Mouse (Mus musculus) heart, adult 2 months (tissue): ENCODE data around the gene Cenpq. TPM values are rescaled to one million over a fixed set of nuclear protein-coding genes. Genes with fewer than 3 reads are reported as not detected.
A peak's percentile ranks its signal among the peaks of the same experiment; 100 is the strongest.

ENCODE experiments used
- DNase-seq, 2 experiments: peaks; one replicate each; pipeline ENCODE4 v3.0.0; 2021
- H3K27ac ChIP-seq: fragments of 200-600 bp; 2 replicates; pipeline ENCODE4 v1.8.1; 2022
- H3K27me3 ChIP-seq: fragments of 200-500 bp; 2 replicates; pipeline ENCODE4 v1.6.1; 2012; ENCODE audit warnings: mild to moderate bottlenecking, low read length, inconsistent platforms, mixed read lengths; ENCODE audit not compliant: control insufficient read depth, insufficient read depth
- H3K36me3 ChIP-seq: fragments of 200-500 bp; 2 replicates; pipeline ENCODE4 v1.6.1; 2012; ENCODE audit warnings: low read length, inconsistent platforms; ENCODE audit not compliant: control insufficient read depth, insufficient read depth
- H3K4me1 ChIP-seq: fragments of 200-500 bp; 2 replicates; pipeline ENCODE4 v1.6.1; 2011; ENCODE audit warnings: low read length; ENCODE audit not compliant: control insufficient read depth, insufficient read depth
- H3K4me3 ChIP-seq: fragments of 200-600 bp; 2 replicates; pipeline ENCODE4 v1.8.1; 2022
- H3K79me2 ChIP-seq: fragments of 200-500 bp; replicated peaks from 2 replicates; pipeline ENCODE4 v1.6.1; 2012; ENCODE audit warnings: mild to moderate bottlenecking, inconsistent platforms, low read length, moderate library complexity, mixed read lengths; ENCODE audit not compliant: control insufficient read depth, insufficient read depth
- H3K9ac ChIP-seq: fragments of 200-500 bp; 2 replicates; pipeline ENCODE4 v1.6.1; 2012; ENCODE audit warnings: low read depth, mild to moderate bottlenecking, control low read depth, inconsistent platforms, low read length, mixed read lengths
- CTCF ChIP-seq: fragments of 200-600 bp; IDR thresholded peaks from 2 replicates; pipeline ENCODE4 v1.8.1; 2022; ENCODE audit warnings: antibody characterized with exemption, mild to moderate bottlenecking, moderate library complexity
- EP300 ChIP-seq: fragments of 200-500 bp; IDR thresholded peaks from 2 replicates; pipeline ENCODE4 v1.6.1; 2011; ENCODE audit warnings: low read depth, low read length, control low read depth; ENCODE audit not compliant: insufficient read depth
- POLR2A ChIP-seq: fragments of 200-500 bp; IDR thresholded peaks from 2 replicates; pipeline ENCODE4 v1.6.1; 2011; ENCODE audit warnings: mild to moderate bottlenecking, low read depth, low read length, control low read depth; ENCODE audit not compliant: insufficient read depth
- WGBS: fragments of 180-500 bp; shearing (Covaris S2); methylation state at CpG from one replicate; pipeline ENCODE4 v1.1.7; 2018; 5-methylcytosine and 5-hydroxymethylcytosine counted together
- intact Hi-C: fragments of 180-260 bp; cut with DNase I; formaldehyde crosslinking; loops from one replicate; pipeline ENCODE4 v1.15.1; 2025
- polyA plus RNA-seq: library from polyadenylated mRNA; depleted of rRNA; stranded (reverse); fragments of >200 nt; gene quantifications from 2 replicates; pipeline ENCODE4 v1.2.3, GENCODE M21; 2012
- total RNA-seq, 2 experiments: library from RNA; stranded (reverse); gene quantifications; 2 replicates each; pipeline ENCODE4 v1.2.3; 2021

The Cenpq gene
- total and polyA plus RNA-seq, 3 experiments: 1.5 to 7.3 (median 5.4) TPM

GRCm38 (mm10) chr17:40914250-40914649 is 20.6 kb downstream of the Cenpq start, which contains the start of gene Glyatl3:
Gene Glyatl3, minus strand, starts transcription at chr17:40914350.
- Histone ChIP-seq H3K27ac (no peak within 1 kb of the TSS), H3K79me2 (no peaks in the 10 kb centered on the region), H3K4me3 (no peak within 1 kb of the TSS), H3K36me3 (no peaks in the 10 kb centered on the region), H3K9ac (no peak within 1 kb of the TSS), H3K4me1 (no peaks in the 10 kb centered on the region), H3K27me3 (no peaks in the 10 kb centered on the region)
- DNase-seq: no peak
- no peak for TF ChIP-seq EP300
- TF ChIP-seq CTCF: no peak
- TF ChIP-seq POLR2A: no peak
- 92% methylated on average over 2 of the region's 2 CpGs for WGBS
- intact Hi-C loops: no loop called here

- Histone ChIP-seq H3K4me1 (peaks cover 2% of the 10 kb centered on the region), H3K36me3 (no peaks in the 10 kb centered on the region), H3K79me2 (no peaks in the 10 kb centered on the region), H3K4me3 (0 out of 2 replicates have a peak overlapping the region, but pooled peaks have one; percentile 4), H3K27me3 (no peaks in the 10 kb centered on the region), H3K27ac (no peak overlapping the region), H3K9ac (no peak overlapping the region; the same call in 1 of the 2 replicates)
- WGBS: 4% methylated on average over 13 of the region's 14 CpGs
- peak in 1 of 2 experiments; percentile 5 for DNase-seq
- TF ChIP-seq CTCF (no peak), EP300 (no peak), POLR2A (no peak)
- intact Hi-C loops: no loop called here
Observed at GRCm38 (mm10) chr17:40904721-40905154, 30.1 kb downstream of the Cenpq start.

GRCm38 (mm10) chr17:40904056-40904597 is 30.7 kb downstream of the Cenpq start:
- TF ChIP-seq CTCF (no peak), EP300 (no peak), POLR2A (no peak)
- no peak overlapping the region for H3K4me3 ChIP-seq
- no peak for DNase-seq
- no peaks in the 10 kb centered on the region for H3K36me3 ChIP-seq
- 6% methylated on average over 11 of the region's 11 CpGs for WGBS
- H3K79me2 ChIP-seq: no peaks in the 10 kb centered on the region
- H3K27ac ChIP-seq: no peak overlapping the region
- no peak overlapping the region for H3K9ac ChIP-seq
- intact Hi-C loops: no loop called here
- no peaks in the 10 kb centered on the region for H3K27me3 ChIP-seq
- H3K4me1 ChIP-seq: peaks cover 2% of the 10 kb centered on the region

- no peak overlapping the region for H3K27ac ChIP-seq
- intact Hi-C loops: no loop called here
Observed at GRCm38 (mm10) chr17:40903345-40903744, 31.5 kb downstream of the Cenpq start.

GRCm38 (mm10) chr17:40899783-40900363 is 35.0 kb downstream of the Cenpq start:
- no peaks in the 10 kb centered on the region for H3K36me3 ChIP-seq
- no peak for DNase-seq
- H3K79me2 ChIP-seq: no peaks in the 10 kb centered on the region
- no peak overlapping the region for H3K27ac ChIP-seq
- 51% methylated on average over 4 of the region's 4 CpGs for WGBS
- H3K27me3 ChIP-seq: no peaks in the 10 kb centered on the region
- H3K4me1 ChIP-seq: peaks cover 1% of the 10 kb centered on the region
- H3K9ac ChIP-seq: no peak overlapping the region
- intact Hi-C loops: no loop called here
- TF ChIP-seq CTCF (no peak), POLR2A (no peak), EP300 (no peak)
- no peak overlapping the region for H3K4me3 ChIP-seq

More at GRCm38 (mm10) chr17:40903345-40903744, 31.5 kb downstream of the Cenpq start:
- 50% methylated on average over 4 of the region's 4 CpGs for WGBS
- H3K4me3 ChIP-seq: no peak overlapping the region
- H3K4me1 ChIP-seq: peaks cover 2% of the 10 kb centered on the region
- TF ChIP-seq EP300: no peak
- TF ChIP-seq POLR2A: no peak
- no peak for TF ChIP-seq CTCF
- no peak for DNase-seq
- no peaks in the 10 kb centered on the region for H3K36me3 ChIP-seq
- H3K27me3 ChIP-seq: no peaks in the 10 kb centered on the region
- H3K79me2 ChIP-seq: no peaks in the 10 kb centered on the region
- no peak overlapping the region for H3K9ac ChIP-seq

GRCm38 (mm10) chr17:40896863-40897262 is 38.0 kb downstream of the Cenpq start:
- Histone ChIP-seq H3K27ac (no peak overlapping the region), H3K4me1 (no peaks in the 10 kb centered on the region), H3K36me3 (no peaks in the 10 kb centered on the region), H3K79me2 (no peaks in the 10 kb centered on the region), H3K27me3 (no peaks in the 10 kb centered on the region), H3K9ac (no peak overlapping the region), H3K4me3 (no peak overlapping the region)
- no peak for DNase-seq
- TF ChIP-seq EP300: no peak
- no peak for TF ChIP-seq POLR2A
- peak; percentile 85 for TF ChIP-seq CTCF
- 62% methylated on average over 1 of the region's 1 CpGs for WGBS
- intact Hi-C loops: loop anchor here (2.0 kb wide), 2 partner anchors 60 to 72 kb away; no protein-coding TSS in a partner anchor
